Mouse (Mus musculus) heart, embryonic 10.5 days (tissue): ENCODE data around the gene Ankdd1b. TPM values are rescaled to one million over a fixed set of nuclear protein-coding genes. Genes with fewer than 3 reads are reported as not detected.

ENCODE experiments used
- DNase-seq: peaks from one replicate; pipeline ENCODE4 v3.0.0-alpha.2; 2017; ENCODE audit warnings: low spot score
- H3K27ac ChIP-seq: fragments of 300-500 bp; sonication (generic); 2 replicates; pipeline ENCODE4 v1.5.1; 2016; ENCODE audit warnings: mild to moderate bottlenecking
- H3K27me3 ChIP-seq: fragments of 300-500 bp; sonication (generic); 2 replicates; pipeline ENCODE4 v1.6.1; 2016; ENCODE audit warnings: mild to moderate bottlenecking; ENCODE audit not compliant: poor library complexity, insufficient read depth, severe bottlenecking
- H3K36me3 ChIP-seq: fragments of 300-500 bp; sonication (generic); 2 replicates; pipeline ENCODE4 v1.6.1; 2016; ENCODE audit warnings: mild to moderate bottlenecking, moderate library complexity
- H3K4me1 ChIP-seq: fragments of 300-500 bp; sonication (generic); 2 replicates; pipeline ENCODE4 v1.6.1; 2016; ENCODE audit warnings: mild to moderate bottlenecking
- H3K4me3 ChIP-seq: fragments of 300-500 bp; sonication (generic); 2 replicates; pipeline ENCODE4 v1.5.1; 2016; ENCODE audit warnings: mild to moderate bottlenecking, moderate library complexity
- H3K9me3 ChIP-seq: fragments of 300-500 bp; sonication (generic); 2 replicates; pipeline ENCODE4 v1.6.1; 2016; ENCODE audit warnings: mild to moderate bottlenecking, moderate library complexity
- WGBS: fragments of 180-500 bp; shearing (Covaris S2); methylation state at CpG from one replicate; pipeline ENCODE4 v1.1.7; 2016; 5-methylcytosine and 5-hydroxymethylcytosine counted together
- polyA plus RNA-seq: library from polyadenylated mRNA; unstranded; fragments of >200 nt; fragmentation: Nextera tagmentation; extraction: Ambion mirVana; gene quantifications from 2 replicates; pipeline ENCODE4 v1.2.1, GENCODE M21; 2016

The Ankdd1b gene
- polyA plus RNA-seq, 1 experiment from 2014 or later, result 0.24 TPM

DNA sequence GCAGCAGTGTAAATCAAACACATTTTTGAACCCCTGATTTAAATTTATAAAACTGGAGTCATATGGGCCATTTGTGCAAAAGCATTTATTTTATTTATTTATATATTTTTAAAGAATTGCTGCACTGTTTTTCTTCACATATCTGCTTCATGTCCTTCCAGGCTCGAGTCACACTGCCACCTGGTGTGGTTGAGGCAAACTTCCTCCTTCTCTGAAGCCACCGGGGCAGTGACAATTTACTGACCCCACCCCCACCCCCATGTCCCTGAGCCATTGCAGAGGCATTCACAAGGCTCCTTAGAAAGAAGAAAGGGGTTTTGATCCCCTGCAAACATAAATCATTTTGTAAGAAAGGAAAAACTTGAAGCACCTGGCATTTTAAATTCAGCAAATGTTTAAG is 95.5 kb downstream of the Ankdd1b start:
- Histone ChIP-seq H3K27ac (no peak overlapping the region), H3K27me3 (no peaks in the 10 kb centered on the region), H3K9me3 (no peaks in the 10 kb centered on the region), H3K4me3 (no peak overlapping the region), H3K36me3 (no peaks in the 10 kb centered on the region), H3K4me1 (no peaks in the 10 kb centered on the region)
- no peak for DNase-seq
- 1% methylated on average over 2 of the region's 2 CpGs for WGBS

Other genes starting within 250 kb of the Ankdd1b start
- gene Poc5, start 82.9 kb downstream of the Ankdd1b start, polyA plus RNA-seq, result 13.3 TPM in 2 replicates
- not detected in 2 replicates for gene Gm17622, start 19.5 kb upstream of the Ankdd1b start, polyA plus RNA-seq
- 8.3 and 8.6 TPM in 2 replicates for gene Polk, start 71.4 kb upstream of the Ankdd1b start, polyA plus RNA-seq
- 8.0 and 8.1 TPM in 2 replicates for gene Col4a3bp, start 71.4 kb upstream of the Ankdd1b start, polyA plus RNA-seq
- gene Hmgcr, start 199.7 kb upstream of the Ankdd1b start, polyA plus RNA-seq, result 72.0 and 75.7 TPM in 2 replicates